Mouse (Mus musculus) retina, postnatal 7 days (tissue): Measurements from ENCODE around the gene Ptpn12.

Experiments
- DNase-seq: peaks from one replicate; pipeline ENCODE4 v3.0.0-alpha.2; 2012; ENCODE audit warnings: low read depth, low spot score

Ptpn12 gene

GRCm38 (mm10) chr5:21030226-21030625 is 25.5 kb downstream of the Ptpn12 start:
- no peak for DNase-seq

GRCm38 (mm10) chr5:21017075-21017474 is 38.6 kb downstream of the Ptpn12 start:
- DNase-seq: no peak

GRCm38 (mm10) chr5:21010908-21011307 is 44.8 kb downstream of the Ptpn12 start:
- no peak for DNase-seq

GRCm38 (mm10) chr5:21002723-21003122 is 53.0 kb downstream of the Ptpn12 start:
- no peak for DNase-seq

GRCm38 (mm10) chr5:21001622-21002315 is 53.9 kb downstream of the Ptpn12 start:
- DNase-seq: no peak

GRCm38 (mm10) chr5:20998427-20998826 is 57.3 kb downstream of the Ptpn12 start:
- DNase-seq: no peak

GRCm38 (mm10) chr5:20997555-20997954 is 58.2 kb downstream of the Ptpn12 start:
- DNase-seq: no peak

- no peak for DNase-seq
Observed at GRCm38 (mm10) chr5:20990062-20990809, 65.5 kb downstream of the Ptpn12 start.

GRCm38 (mm10) chr5:20986271-20986670 is 69.4 kb downstream of the Ptpn12 start:
- DNase-seq: no peak

- no peak for DNase-seq
Observed at GRCm38 (mm10) chr5:20983505-20983904, 72.2 kb downstream of the Ptpn12 start.

- DNase-seq: no peak
Observed at GRCm38 (mm10) chr5:20974690-20975089, 81.0 kb downstream of the Ptpn12 start.

GRCm38 (mm10) chr5:20973999-20974398 is 81.7 kb downstream of the Ptpn12 start:
- no peak for DNase-seq

GRCm38 (mm10) chr5:20973069-20973468 is 82.6 kb downstream of the Ptpn12 start:
- no peak for DNase-seq

- no peak for DNase-seq
Observed at GRCm38 (mm10) chr5:20968963-20969362, 86.7 kb downstream of the Ptpn12 start.

GRCm38 (mm10) chr5:20968493-20968892 is 87.2 kb downstream of the Ptpn12 start:
- no peak for DNase-seq

- no peak for DNase-seq
Observed at GRCm38 (mm10) chr5:20967942-20968341, 87.8 kb downstream of the Ptpn12 start.

- DNase-seq: no peak
Observed at GRCm38 (mm10) chr5:20964446-20964845, 91.3 kb downstream of the Ptpn12 start.

GRCm38 (mm10) chr5:20963295-20963694 is 92.4 kb downstream of the Ptpn12 start:
- DNase-seq: no peak

GRCm38 (mm10) chr5:20960927-20961326 is 94.8 kb downstream of the Ptpn12 start:
- no peak for DNase-seq

- DNase-seq: no peak
Observed at GRCm38 (mm10) chr5:20956298-20956697, 99.4 kb downstream of the Ptpn12 start, which contains the start of gene Rsbn1l. Rsbn1l (minus strand) TSS chr5:20956398.

GRCm38 (mm10) chr5:20955114-20955835 is 100.4 kb downstream of the Ptpn12 start:
- DNase-seq: no peak

- DNase-seq: no peak
Observed at GRCm38 (mm10) chr5:20952337-20952925, 103.3 kb downstream of the Ptpn12 start.
